Mouse (Mus musculus) thymus, adult 2 months (tissue): Measurements from ENCODE around the gene Btk. TPM values are rescaled to one million over a fixed set of nuclear protein-coding genes. Genes with fewer than 3 reads are reported as not detected.

Experiments used
- DNase-seq: peaks from one replicate; pipeline ENCODE4 v3.0.0; 2021
- H3K27ac ChIP-seq: fragments of 200-500 bp; 2 replicates; pipeline ENCODE4 v1.5.1; 2012; ENCODE audit warnings: low read length, control low read depth; ENCODE audit not compliant: control insufficient read depth, insufficient read depth
- H3K27me3 ChIP-seq: fragments of 200-500 bp; 2 replicates; pipeline ENCODE4 v1.6.1; 2012; ENCODE audit warnings: mild to moderate bottlenecking, low read length, moderate library complexity, mixed read lengths; ENCODE audit not compliant: control insufficient read depth, insufficient read depth
- H3K36me3 ChIP-seq: fragments of 200-500 bp; 2 replicates; pipeline ENCODE4 v1.6.1; 2012; ENCODE audit warnings: mild to moderate bottlenecking, low read length, moderate library complexity; ENCODE audit not compliant: control insufficient read depth, insufficient read depth
- H3K4me1 ChIP-seq: fragments of 200-500 bp; replicated peaks from 2 replicates; pipeline ENCODE4 v1.6.1; 2012; ENCODE audit warnings: low read length; ENCODE audit not compliant: control insufficient read depth, insufficient read depth
- H3K4me3 ChIP-seq: fragments of 200-500 bp; 2 replicates; pipeline ENCODE4 v1.5.1; 2012; ENCODE audit warnings: mild to moderate bottlenecking, low read length, control low read depth, moderate library complexity; ENCODE audit not compliant: control insufficient read depth, insufficient read depth
- CTCF ChIP-seq: fragments of 200-500 bp; IDR thresholded peaks from 2 replicates; pipeline ENCODE4 v1.5.1; 2012; ENCODE audit warnings: mild to moderate bottlenecking, control low read depth, low read length, moderate library complexity, borderline replicate concordance; ENCODE audit not compliant: control insufficient read depth, poor library complexity, insufficient read depth; ENCODE audit errors: extremely low read depth
- POLR2A ChIP-seq: fragments of 200-500 bp; IDR thresholded peaks from 2 replicates; pipeline ENCODE4 v1.6.1; 2012; ENCODE audit warnings: mild to moderate bottlenecking, low read length, control low read depth, moderate library complexity; ENCODE audit not compliant: control insufficient read depth, poor library complexity, insufficient read depth; ENCODE audit errors: extremely low read depth
- WGBS: fragments of 180-500 bp; shearing (Covaris S2); methylation state at CpG from one replicate; pipeline ENCODE4 v1.1.7; 2018; 5-methylcytosine and 5-hydroxymethylcytosine counted together
- polyA plus RNA-seq: library from polyadenylated mRNA; depleted of rRNA; stranded (reverse); fragments of >200 nt; gene quantifications from 2 replicates; pipeline ENCODE4 v1.2.3, GENCODE M21; 2012

The Btk gene
- polyA plus RNA-seq, 1 experiment = 1.5 TPM

DNA sequence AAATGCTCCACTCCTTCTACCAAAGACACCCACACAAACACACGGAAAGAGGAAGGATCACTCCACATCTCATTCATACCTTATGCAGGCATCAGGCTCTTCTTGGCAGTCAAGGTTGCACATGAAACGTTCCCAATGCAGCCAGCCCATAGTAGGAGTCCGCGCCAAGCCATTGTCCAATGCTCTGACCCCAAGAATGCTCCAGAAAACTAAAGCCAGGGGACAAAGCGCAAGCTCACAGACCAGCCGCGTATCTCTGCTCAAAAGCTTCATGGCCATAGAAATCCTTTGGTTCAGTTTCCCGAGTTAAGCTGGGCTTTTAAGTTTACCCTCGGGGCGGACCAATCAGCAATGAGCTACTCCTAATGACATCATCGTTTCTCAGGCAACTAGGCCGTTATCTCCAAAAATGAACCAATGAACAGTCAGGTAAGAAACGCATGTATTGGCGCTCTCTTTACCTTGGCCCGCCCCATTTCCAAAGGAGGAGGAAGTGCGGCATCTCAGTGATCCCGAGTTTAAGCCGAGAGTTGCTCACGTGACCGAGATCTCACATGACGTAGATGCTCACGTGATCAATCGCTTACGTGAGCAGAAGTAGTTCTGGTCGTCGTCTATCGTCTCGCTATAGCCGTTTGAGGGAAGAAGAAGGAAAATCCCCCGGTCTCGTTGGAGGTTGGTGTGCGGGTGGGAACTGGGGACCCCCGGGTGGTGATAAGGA is 17.4 kb upstream of the Btk start, which contains the start of the genes Gla and Hnrnph2:
Gene Gla (minus strand): TSS at position 467 of the 721 bp plus-strand sequence.
Gene Hnrnph2 (plus strand): TSS at position 521 of the 721 bp plus-strand sequence.
- Histone ChIP-seq H3K27me3 (no peaks in the 10 kb centered on the region), H3K27ac (peak within 1 kb of the TSS; percentile 97), H3K4me1 (peaks cover 6% of the 10 kb centered on the region), H3K36me3 (no peaks in the 10 kb centered on the region), H3K4me3 (peak within 1 kb of the TSS; percentile 92)
- TF ChIP-seq CTCF (no peak), POLR2A (0 out of 2 replicates have a peak, but pooled peaks have one; percentile 37)
- DNase-seq = peak; percentile 86
- WGBS = 1% methylated on average over 33 of the region's 33 CpGs

DNA sequence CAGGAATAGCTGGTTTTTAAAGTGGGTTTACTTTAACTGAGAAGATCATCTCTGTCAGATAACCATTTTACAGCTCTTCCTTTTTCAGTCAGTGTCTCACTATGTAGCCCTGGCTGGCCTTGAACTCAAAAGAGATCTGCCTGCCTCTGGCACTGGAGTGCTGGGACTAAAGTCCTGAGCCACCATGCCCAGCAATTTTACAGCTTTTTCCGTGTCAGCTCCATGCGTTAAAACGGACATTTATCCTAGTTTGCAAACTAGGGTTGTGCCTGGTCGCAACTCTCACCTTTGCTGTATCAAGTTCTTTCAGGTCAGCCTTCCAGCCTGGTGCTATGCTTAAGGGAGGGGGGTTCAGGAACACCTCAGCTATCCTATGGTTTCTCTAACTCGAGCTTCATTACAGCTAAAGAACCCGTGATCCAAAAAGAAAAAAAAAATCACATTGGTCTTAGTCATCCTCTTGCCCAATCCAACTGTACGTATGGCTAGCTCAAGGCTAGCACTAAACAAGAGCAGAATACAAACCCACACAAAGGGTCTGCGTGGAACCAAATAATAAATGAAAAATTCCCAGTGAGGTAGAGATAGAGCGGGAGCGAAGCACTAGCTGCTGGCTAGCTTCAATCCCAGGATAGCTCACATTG is 16.7 kb upstream of the Btk start:
- Histone ChIP-seq H3K27me3 (no peaks in the 10 kb centered on the region), H3K27ac (no peak overlapping the region), H3K36me3 (no peaks in the 10 kb centered on the region), H3K4me1 (peaks cover 6% of the 10 kb centered on the region), H3K4me3 (no peak overlapping the region)
- no peak for TF ChIP-seq CTCF
- TF ChIP-seq POLR2A = no peak
- WGBS = 8% methylated on average over 10 of the region's 10 CpGs
- no peak for DNase-seq

DNA sequence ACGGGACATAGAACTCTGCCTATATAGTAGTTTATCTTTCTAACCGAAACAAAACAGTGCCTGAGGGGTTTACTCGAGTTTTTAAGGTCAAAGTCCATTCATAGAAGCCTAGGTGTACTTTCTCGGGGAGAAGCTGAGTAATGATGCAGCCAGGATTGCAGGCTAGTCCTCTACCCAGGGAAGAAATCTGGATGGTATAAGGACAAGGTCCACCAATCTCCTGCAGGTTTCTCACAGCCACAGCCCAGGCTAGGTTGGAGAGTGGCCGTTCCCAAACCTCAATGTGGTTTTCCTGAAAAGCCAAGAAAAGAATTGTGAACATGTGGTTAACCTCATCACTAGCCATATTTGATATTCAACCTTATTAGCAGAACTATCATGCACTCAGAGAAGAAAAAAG is 6.5 kb upstream of the Btk start:
- WGBS = 35% methylated on average over 5 of the region's 5 CpGs
- H3K27ac ChIP-seq = no peak overlapping the region
- no peaks in the 10 kb centered on the region for H3K36me3 ChIP-seq
- 0 out of 2 replicates have a peak, but pooled peaks cover 4% of the 10 kb centered on the region for H3K4me1 ChIP-seq
- no peak for DNase-seq
- H3K27me3 ChIP-seq = no peaks in the 10 kb centered on the region
- no peak overlapping the region for H3K4me3 ChIP-seq
- TF ChIP-seq POLR2A (no peak), CTCF (no peak)

DNA sequence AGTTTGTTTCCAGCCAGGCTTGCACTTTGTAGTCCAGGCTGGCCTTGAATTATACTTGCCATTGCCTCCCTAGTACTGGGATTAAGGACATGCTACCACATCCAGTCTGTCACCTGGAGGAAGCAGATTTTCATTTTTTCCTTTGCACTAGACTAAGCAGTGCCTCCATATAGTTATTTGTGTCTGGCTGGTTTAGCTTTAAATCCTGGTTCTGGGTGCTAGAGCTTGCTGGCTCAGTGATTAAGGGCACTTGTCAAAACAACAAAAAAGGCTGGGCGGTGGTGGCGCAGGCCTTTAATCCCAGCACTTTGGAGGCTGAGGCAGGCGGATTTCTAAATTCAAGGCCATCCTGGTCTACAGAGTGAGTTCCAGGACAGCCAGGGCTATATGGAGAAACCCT is 5.6 kb upstream of the Btk start:
- Histone ChIP-seq H3K27me3 (no peaks in the 10 kb centered on the region), H3K36me3 (no peaks in the 10 kb centered on the region), H3K4me3 (no peak overlapping the region), H3K4me1 (peaks cover 4% of the 10 kb centered on the region; the same call in 1 of the 2 replicates), H3K27ac (no peak overlapping the region)
- WGBS = 92% methylated on average over 3 of the region's 3 CpGs
- TF ChIP-seq POLR2A (no peak), CTCF (no peak)
- no peak for DNase-seq

DNA sequence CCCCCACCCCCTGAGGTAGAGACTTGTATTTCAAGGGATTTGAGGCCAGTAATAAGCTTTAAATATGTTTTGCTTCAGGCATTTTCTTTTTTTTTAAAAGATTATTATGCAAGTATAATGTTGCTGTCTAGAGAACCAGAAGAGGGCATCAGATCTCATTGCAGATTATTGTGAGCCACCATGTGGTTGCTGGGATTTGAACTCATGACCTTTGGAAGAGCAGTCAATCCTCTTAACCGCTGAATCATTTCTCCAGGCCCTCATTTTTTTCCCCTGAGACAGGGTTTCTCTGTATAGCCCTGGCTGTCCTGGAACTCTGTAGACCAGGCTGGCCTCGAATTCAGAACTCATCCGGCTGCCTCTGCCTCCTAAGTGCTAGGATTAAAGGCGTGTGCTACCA is 4.9 kb upstream of the Btk start:
- WGBS = 97% methylated on average over 4 of the region's 4 CpGs

DNA sequence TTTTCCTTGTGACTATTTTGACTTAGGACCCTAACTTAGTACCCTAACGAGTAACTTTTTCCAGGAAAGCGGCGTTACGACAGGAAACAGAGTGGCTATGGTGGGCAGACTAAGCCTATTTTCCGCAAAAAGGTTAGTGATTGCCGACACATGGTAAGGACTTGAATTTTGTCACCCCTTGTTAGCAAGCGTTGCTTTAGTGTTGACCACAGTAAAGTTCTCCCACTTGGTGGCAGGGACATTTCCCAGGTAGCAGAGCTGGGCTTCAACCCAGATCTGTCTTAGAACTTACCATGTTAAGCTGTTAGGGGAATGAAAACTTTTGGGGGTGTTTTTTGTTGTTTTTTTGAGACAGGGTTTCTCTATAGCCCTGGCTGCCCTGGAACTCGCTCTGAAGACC is 3.1 kb upstream of the Btk start:
- H3K27me3 ChIP-seq = no peaks in the 10 kb centered on the region
- 15% methylated on average over 8 of the region's 8 CpGs for WGBS
- no peaks in the 10 kb centered on the region for H3K36me3 ChIP-seq
- H3K27ac ChIP-seq = no peak overlapping the region
- H3K4me1 ChIP-seq = peaks cover 4% of the 10 kb centered on the region; the same call in 1 of the 2 replicates
- DNase-seq = no peak
- TF ChIP-seq CTCF (no peak), POLR2A (no peak)
- peak overlapping the region; percentile 77; the same call in 1 of the 2 replicates for H3K4me3 ChIP-seq

More for the DNA sequence above, 4.9 kb upstream of the Btk start:
- no peak for DNase-seq
- Histone ChIP-seq H3K27me3 (no peaks in the 10 kb centered on the region), H3K27ac (no peak overlapping the region), H3K4me3 (no peak overlapping the region), H3K4me1 (peaks cover 4% of the 10 kb centered on the region; the same call in 1 of the 2 replicates), H3K36me3 (no peaks in the 10 kb centered on the region)
- no peak for TF ChIP-seq CTCF
- no peak for TF ChIP-seq POLR2A
